Mouse (Mus musculus) heart, adult 2 months (tissue): ENCODE results near the gene Rdh14.

ENCODE experiments used
- CTCF ChIP-seq: fragments of 200-600 bp; IDR thresholded peaks from 2 replicates; pipeline ENCODE4 v1.8.1; 2022; ENCODE audit warnings: antibody characterized with exemption, mild to moderate bottlenecking, moderate library complexity
- POLR2A ChIP-seq: fragments of 200-500 bp; IDR thresholded peaks from 2 replicates; pipeline ENCODE4 v1.6.1; 2011; ENCODE audit warnings: mild to moderate bottlenecking, low read depth, low read length, control low read depth; ENCODE audit not compliant: insufficient read depth

DNA sequence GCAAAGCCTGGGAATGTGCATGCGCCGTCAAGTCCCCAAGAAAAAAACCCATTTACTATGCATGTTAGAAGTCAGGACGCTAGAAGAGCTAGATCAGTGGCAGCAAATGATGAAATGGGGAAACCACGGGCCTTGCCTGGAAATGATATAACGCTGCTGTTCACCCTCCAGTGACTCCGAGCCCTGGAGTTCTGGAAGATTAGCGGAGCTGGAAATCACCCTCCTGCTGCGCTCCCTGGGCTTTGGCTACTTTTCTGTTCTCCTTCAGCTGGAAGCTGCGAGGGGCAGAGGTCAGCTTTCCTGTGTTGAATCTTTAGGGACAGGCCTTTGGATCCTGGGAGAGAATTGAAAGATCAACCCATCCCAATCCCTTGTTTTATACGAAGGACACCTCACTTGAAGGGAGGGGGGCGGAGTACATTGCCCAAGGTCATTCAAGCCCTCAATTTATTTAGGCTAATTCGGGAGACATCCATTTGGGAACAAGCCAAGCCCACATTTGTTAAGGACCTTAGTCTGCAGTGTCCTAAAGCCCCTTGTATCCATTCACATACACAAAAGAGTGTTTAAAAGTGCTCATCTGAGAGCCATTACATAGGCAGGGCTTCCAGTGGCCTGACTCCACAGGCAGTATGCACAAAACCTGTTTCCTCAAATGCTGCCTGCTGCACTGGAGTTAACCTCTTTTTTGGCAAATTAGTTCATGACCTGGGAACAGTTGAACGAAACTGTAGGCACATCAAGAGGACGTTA lies 49.1 kb downstream of the Rdh14 start:
- no peak for TF ChIP-seq POLR2A
- TF ChIP-seq CTCF = no peak
